Mouse (Mus musculus) stomach, postnatal 0 days (tissue): ENCODE results near the gene Thbs4.

Experiments
- CTCF ChIP-seq: IDR thresholded peaks from 2 replicates; pipeline ENCODE4 v1.5.1; 2016; ENCODE audit warnings: antibody characterized with exemption, low read depth, mild to moderate bottlenecking, moderate library complexity
- EP300 ChIP-seq: optimal IDR thresholded peaks from 2 replicates; pipeline ENCODE3; 2016; ENCODE audit warnings: antibody characterized with exemption

GRCm38 (mm10) chr13:92708466-92708865 is 86.2 kb downstream of the Thbs4 start:
- TF ChIP-seq EP300 (no peak), CTCF (no peak)
